Mouse (Mus musculus) kidney, embryonic 16.5 days (tissue): Measurements from ENCODE around the gene Dennd6b. TPM values are rescaled to one million over a fixed set of nuclear protein-coding genes. Genes with fewer than 3 reads are reported as not detected.
A peak's percentile ranks its signal among the peaks of the same experiment; 100 is the strongest.

ENCODE experiments used
- ATAC-seq: fragments of 200-750 bp; cut with Nextera tagmentation; 2 replicates; pipeline ENCODE4 v1.8.0; 2017; ENCODE audit warnings: moderate TSS enrichment; ENCODE audit not compliant: low FRiP score, low TSS enrichment
- H3K27ac ChIP-seq: fragments of 300-500 bp; sonication (generic); 2 replicates; pipeline ENCODE4 v1.5.1; 2014; ENCODE audit warnings: low read length
- H3K27me3 ChIP-seq: fragments of 300-500 bp; sonication (generic); 2 replicates; pipeline ENCODE4 v1.6.1; 2014; ENCODE audit warnings: low read length, control low read depth, mixed read lengths; ENCODE audit not compliant: insufficient read depth
- H3K36me3 ChIP-seq: fragments of 300-500 bp; sonication (generic); 2 replicates; pipeline ENCODE4 v1.6.1; 2014; ENCODE audit warnings: low read length, control low read depth, mixed read lengths; ENCODE audit not compliant: insufficient read depth
- H3K4me1 ChIP-seq: fragments of 300-500 bp; sonication (generic); 2 replicates; pipeline ENCODE4 v1.6.1; 2014; ENCODE audit warnings: low read length, control low read depth, mixed read lengths; ENCODE audit not compliant: insufficient read depth
- H3K4me2 ChIP-seq: fragments of 300-500 bp; sonication (generic); replicated peaks from 2 replicates; pipeline ENCODE4 v1.6.1; 2014; ENCODE audit warnings: low read depth, low read length
- H3K4me3 ChIP-seq: fragments of 300-500 bp; sonication (generic); 2 replicates; pipeline ENCODE4 v1.5.1; 2014; ENCODE audit warnings: mild to moderate bottlenecking, low read length
- H3K9ac ChIP-seq: fragments of 300-500 bp; sonication (generic); replicated peaks from 2 replicates; pipeline ENCODE4 v1.6.1; 2014; ENCODE audit warnings: low read length
- H3K9me3 ChIP-seq: fragments of 300-500 bp; sonication (generic); 2 replicates; pipeline ENCODE4 v1.6.1; 2016; ENCODE audit warnings: low read length, control low read depth
- WGBS: fragments of 180-500 bp; shearing (Covaris S2); extraction: QIAGEN DNeasy Blood & Tissue Kit; methylation state at CpG from one replicate; pipeline ENCODE4 v1.1.7; 2014; 5-methylcytosine and 5-hydroxymethylcytosine counted together
- polyA plus RNA-seq: library from polyadenylated mRNA; unstranded; fragments of >200 nt; fragmentation: Nextera tagmentation; extraction: Ambion mirVana; gene quantifications from 2 replicates; pipeline ENCODE4 v1.2.1, GENCODE M21; 2015

The Dennd6b gene
- polyA plus RNA-seq, 1 experiment from 2014 or later: 20.4 TPM

DNA sequence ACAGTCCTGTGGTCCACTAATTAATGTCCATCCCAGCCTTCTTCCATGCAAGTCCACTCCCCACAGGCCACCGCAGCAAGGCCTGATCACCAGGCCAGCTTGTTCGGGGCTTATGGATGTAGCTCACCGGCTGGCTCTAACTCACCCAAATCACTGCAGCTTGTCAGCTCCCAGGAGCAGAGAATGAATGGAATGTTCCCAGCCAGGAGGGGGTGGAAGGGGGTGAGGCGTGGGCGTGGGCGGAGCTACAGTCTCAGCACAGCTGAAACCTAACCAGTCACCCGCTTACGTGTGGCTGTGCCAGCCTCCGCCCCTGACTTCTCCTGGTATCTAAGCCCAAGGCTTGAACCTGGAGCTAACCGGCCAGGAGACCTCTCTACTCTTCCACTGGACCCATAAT, 26.9 kb downstream of the Dennd6b start:
- no peaks in the 10 kb centered on the region for H3K27me3 ChIP-seq
- peaks cover 36% of the 10 kb centered on the region for H3K36me3 ChIP-seq
- H3K27ac ChIP-seq: peak overlapping the region; percentile 92
- peak; percentile 83 for ATAC-seq
- peak overlapping the region; percentile 16 for H3K4me3 ChIP-seq
- WGBS: 5% methylated on average over 10 of the region's 10 CpGs
- peak overlapping the region; percentile 7 for H3K4me2 ChIP-seq
- peak overlapping the region; percentile 42 for H3K9ac ChIP-seq
- peaks cover 60% of the 10 kb centered on the region for H3K4me1 ChIP-seq
- H3K9me3 ChIP-seq: no peaks in the 10 kb centered on the region

- Histone ChIP-seq H3K9ac (peak overlapping the region; percentile 42), H3K4me1 (peaks cover 55% of the 10 kb centered on the region), H3K9me3 (no peaks in the 10 kb centered on the region), H3K4me2 (peak overlapping the region; percentile 7), H3K36me3 (peaks cover 41% of the 10 kb centered on the region), H3K27ac (peak overlapping the region; percentile 92), H3K4me3 (peak overlapping the region; percentile 16; the same call in 1 of the 2 replicates), H3K27me3 (no peaks in the 10 kb centered on the region)
- 55% methylated on average over 10 of the region's 10 CpGs for WGBS
- ATAC-seq: no peak
Observed at GRCm38 (mm10) chr15:89168922-89169321, 27.4 kb downstream of the Dennd6b start.

DNA sequence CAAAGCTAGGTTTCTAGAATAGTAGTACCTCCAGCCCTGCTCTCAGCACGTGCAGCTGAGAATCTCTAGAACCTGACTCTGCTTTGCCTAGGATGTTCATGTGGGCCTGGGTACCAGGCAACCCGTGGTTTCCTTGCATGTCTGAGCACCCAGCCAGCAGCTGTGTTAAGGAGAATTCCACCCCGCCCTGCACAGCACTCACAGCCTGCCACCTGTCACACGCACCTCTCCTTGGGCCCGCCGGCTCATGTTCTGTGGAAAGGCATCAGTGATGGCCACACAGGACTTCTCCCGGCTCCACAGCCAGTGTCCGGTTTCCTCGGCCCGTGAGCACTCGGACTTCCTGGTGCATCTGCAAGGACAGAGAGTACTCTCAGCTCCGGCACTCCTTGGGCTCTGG, 30.8 kb downstream of the Dennd6b start:
- Histone ChIP-seq H3K4me1 (peaks cover 30% of the 10 kb centered on the region), H3K9ac (no peak overlapping the region)

GRCm38 (mm10) chr15:89161397-89161796, 34.9 kb downstream of the Dennd6b start:
- H3K4me3 ChIP-seq: no peak overlapping the region
- no peak overlapping the region for H3K4me2 ChIP-seq
- H3K4me1 ChIP-seq: peaks cover 7% of the 10 kb centered on the region; the same call in 1 of the 2 replicates
- peaks cover 98% of the 10 kb centered on the region for H3K36me3 ChIP-seq
- no peak overlapping the region for H3K9ac ChIP-seq
- no peaks in the 10 kb centered on the region for H3K27me3 ChIP-seq
- peak; percentile 25; the same call in 1 of the 2 replicates for ATAC-seq
- 78% methylated on average over 9 of the region's 9 CpGs for WGBS
- H3K27ac ChIP-seq: peak overlapping the region; percentile 33; the same call in 1 of the 2 replicates
- H3K9me3 ChIP-seq: no peaks in the 10 kb centered on the region

More for the DNA sequence above, 30.8 kb downstream of the Dennd6b start:
- Histone ChIP-seq H3K9me3 (no peaks in the 10 kb centered on the region), H3K4me2 (no peak overlapping the region), H3K36me3 (peaks cover 75% of the 10 kb centered on the region), H3K4me3 (no peak overlapping the region), H3K27me3 (no peaks in the 10 kb centered on the region), H3K27ac (no peak overlapping the region)
- ATAC-seq: no peak
- WGBS: 94% methylated on average over 12 of the region's 12 CpGs

DNA sequence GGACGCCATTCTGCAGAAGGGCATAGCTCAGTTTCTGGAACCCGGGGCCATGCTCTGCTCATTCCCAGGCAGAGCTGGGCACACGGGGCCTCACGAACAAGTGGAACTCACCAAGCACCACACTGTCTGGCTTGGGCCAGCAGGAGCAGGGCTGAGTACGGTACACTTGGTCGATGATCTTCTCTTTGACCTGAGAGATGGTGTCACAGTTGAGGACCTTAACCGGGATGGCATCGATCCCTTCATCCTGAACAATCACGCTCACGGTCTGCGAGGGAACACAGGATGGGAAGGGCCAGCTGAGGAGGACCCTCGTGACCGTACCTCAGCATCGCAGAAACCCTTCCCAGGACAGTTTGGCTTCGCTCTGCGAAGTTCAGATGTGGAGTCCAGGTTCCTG, 37.8 kb downstream of the Dennd6b start:
- no peaks in the 10 kb centered on the region for H3K9me3 ChIP-seq
- no peak for ATAC-seq
- 93% methylated on average over 16 of the region's 16 CpGs for WGBS

DNA sequence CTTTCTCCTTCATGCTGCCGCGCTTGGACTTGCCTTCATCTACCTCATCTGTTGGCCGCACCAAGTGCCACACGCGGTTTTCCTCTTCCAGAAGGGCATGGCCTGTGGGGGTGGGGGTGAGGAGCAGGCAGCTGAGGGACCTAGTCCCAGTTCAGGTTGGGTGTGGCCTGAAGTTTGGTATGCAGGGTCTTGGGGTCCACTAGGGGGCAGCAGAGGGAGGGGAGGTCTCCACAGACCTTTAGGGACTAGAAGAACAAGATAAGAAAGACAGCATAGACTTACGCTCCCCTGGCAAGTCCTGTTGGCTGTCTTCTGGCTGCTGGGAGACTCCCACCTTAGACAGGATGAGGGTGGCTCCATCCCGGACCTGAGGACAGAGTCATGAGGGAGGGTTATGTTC, 38.3 kb downstream of the Dennd6b start:
- whole genome bisulfite sequencing: 63% methylated on average over 7 of the region's 7 CpGs
- H3K4me1 ChIP-seq: peaks cover 7% of the 10 kb centered on the region; the same call in 1 of the 2 replicates
- H3K27ac ChIP-seq: no peak overlapping the region
- no peak overlapping the region for H3K4me2 ChIP-seq
- H3K9me3 ChIP-seq: no peaks in the 10 kb centered on the region
- ATAC-seq: 0 out of 2 replicates have a peak, but pooled peaks have one; percentile 20
- no peak overlapping the region for H3K9ac ChIP-seq
- no peaks in the 10 kb centered on the region for H3K27me3 ChIP-seq
- no peak overlapping the region for H3K4me3 ChIP-seq
- peaks cover 91% of the 10 kb centered on the region for H3K36me3 ChIP-seq

More for the DNA sequence above, 37.8 kb downstream of the Dennd6b start:
- H3K4me1 ChIP-seq: peaks cover 7% of the 10 kb centered on the region; the same call in 1 of the 2 replicates
- no peaks in the 10 kb centered on the region for H3K27me3 ChIP-seq
- no peak overlapping the region for H3K4me3 ChIP-seq
- no peak overlapping the region for H3K9ac ChIP-seq
- H3K27ac ChIP-seq: no peak overlapping the region
- peaks cover 97% of the 10 kb centered on the region for H3K36me3 ChIP-seq
- H3K4me2 ChIP-seq: no peak overlapping the region

- Histone ChIP-seq H3K4me3 (no peak overlapping the region), H3K27ac (no peak overlapping the region), H3K4me2 (no peak overlapping the region), H3K36me3 (peaks cover 36% of the 10 kb centered on the region), H3K4me1 (peaks cover 24% of the 10 kb centered on the region), H3K9ac (no peak overlapping the region), H3K9me3 (no peaks in the 10 kb centered on the region), H3K27me3 (peaks cover 4% of the 10 kb centered on the region; the same call in 1 of the 2 replicates)
- no peak for ATAC-seq
Observed at GRCm38 (mm10) chr15:89152312-89152711, 44.0 kb downstream of the Dennd6b start.

GRCm38 (mm10) chr15:89150041-89150390, 46.3 kb downstream of the Dennd6b start:
- H3K27me3 ChIP-seq: peaks cover 4% of the 10 kb centered on the region; the same call in 1 of the 2 replicates
- no peak for ATAC-seq

GRCm38 (mm10) chr15:89149271-89150040, 46.8 kb downstream of the Dennd6b start, which contains the start of gene Mapk11:
Gene Mapk11, minus strand, starts transcription at chr15:89149628.
- peaks cover 4% of the 10 kb centered on the region; the same call in 1 of the 2 replicates for H3K27me3 ChIP-seq

More at GRCm38 (mm10) chr15:89150041-89150390, 46.3 kb downstream of the Dennd6b start:
- peaks cover 36% of the 10 kb centered on the region for H3K4me1 ChIP-seq
- peaks cover 13% of the 10 kb centered on the region for H3K36me3 ChIP-seq
- 2% methylated on average over 13 of the region's 13 CpGs for WGBS
- peak overlapping the region; percentile 74; the same call in 1 of the 2 replicates for H3K9ac ChIP-seq
- no peaks in the 10 kb centered on the region for H3K9me3 ChIP-seq
- no peak overlapping the region for H3K27ac ChIP-seq
- H3K4me3 ChIP-seq: peak overlapping the region; percentile 69
- H3K4me2 ChIP-seq: peak overlapping the region; percentile 93

More at GRCm38 (mm10) chr15:89149271-89150040, 46.8 kb downstream of the Dennd6b start, which contains the start of gene Mapk11:
- peak within 1 kb of the TSS; percentile 74 for H3K9ac ChIP-seq
- peak within 1 kb of the TSS; percentile 37; the same call in 1 of the 2 replicates for H3K27ac ChIP-seq
- H3K4me1 ChIP-seq: peaks cover 36% of the 10 kb centered on the region
- under 1% methylated on average over 52 of the region's 61 CpGs for WGBS
- no peaks in the 10 kb centered on the region for H3K9me3 ChIP-seq
- H3K36me3 ChIP-seq: peaks cover 8% of the 10 kb centered on the region; the same call in 1 of the 2 replicates
- H3K4me2 ChIP-seq: peak within 1 kb of the TSS; percentile 93
- ATAC-seq: peak; percentile 52
- H3K4me3 ChIP-seq: peak within 1 kb of the TSS; percentile 69
